Mouse (Mus musculus) cerebellum, adult 2 months (tissue): ENCODE measurements at regions not wholly inside any gene's neighbourhood (a gene's known extent, or its start where the extent isn't known, plus 50 kb on each side); places are given as distances from the start of the nearest gene placed in this dataset.

Experiments used
- DNase-seq, 2 experiments: peaks; one replicate each; pipeline ENCODE4 v3.0.0; 2021
- H3K27ac ChIP-seq: fragments of 200-500 bp; 2 replicates; pipeline ENCODE4 v1.5.1; 2012; ENCODE audit warnings: low read length, control low read depth, inconsistent platforms; ENCODE audit not compliant: insufficient read depth
- H3K27me3 ChIP-seq: fragments of 200-500 bp; 2 replicates; pipeline ENCODE4 v1.6.1; 2012; ENCODE audit warnings: inconsistent platforms, mild to moderate bottlenecking, low read length, moderate library complexity; ENCODE audit not compliant: control insufficient read depth, insufficient read depth
- H3K4me1 ChIP-seq: fragments of 200-500 bp; 2 replicates; pipeline ENCODE4 v1.6.1; 2011; ENCODE audit warnings: low read length; ENCODE audit not compliant: control insufficient read depth, insufficient read depth
- H3K4me3 ChIP-seq: fragments of 200-500 bp; replicated peaks from 2 replicates; pipeline ENCODE3; 2011; ENCODE audit warnings: mild to moderate bottlenecking, low read depth, low read length, control low read depth; ENCODE audit not compliant: insufficient read depth
- CTCF ChIP-seq: fragments of 200-500 bp; IDR thresholded peaks from 2 replicates; pipeline ENCODE4 v1.5.1; 2011; ENCODE audit warnings: low read depth, mild to moderate bottlenecking, control low read depth, low read length, moderate library complexity, borderline replicate concordance; ENCODE audit not compliant: insufficient read depth
- POLR2A ChIP-seq: fragments of 200-500 bp; IDR thresholded peaks from 2 replicates; pipeline ENCODE4 v1.6.1; 2011; ENCODE audit warnings: low read length, control low read depth, borderline replicate concordance; ENCODE audit not compliant: insufficient read depth
- WGBS: fragments of 180-500 bp; shearing (Covaris S2); methylation state at CpG from one replicate; pipeline ENCODE4 v1.1.7; 2018; 5-methylcytosine and 5-hydroxymethylcytosine counted together

GRCm38 (mm10) chr2:107973528-107973927, 683.1 kb downstream of the Kcna4 start:
- Histone ChIP-seq H3K4me1 (no peaks in the 10 kb centered on the region), H3K27me3 (no peaks in the 10 kb centered on the region), H3K27ac (no peak overlapping the region), H3K4me3 (no peak overlapping the region)
- WGBS = 65% methylated on average over 4 of the region's 4 CpGs
- DNase-seq = no peak
- no peak for TF ChIP-seq POLR2A
- peak; percentile 8; the same call in 1 of the 2 replicates for TF ChIP-seq CTCF

GRCm38 (mm10) chr2:107994831-107995230, 704.4 kb downstream of the Kcna4 start:
- TF ChIP-seq CTCF (no peak), POLR2A (no peak)
- no peaks in the 10 kb centered on the region for H3K4me1 ChIP-seq
- no peak for DNase-seq
- WGBS = 72% methylated on average over 6 of the region's 6 CpGs
- no peaks in the 10 kb centered on the region for H3K27me3 ChIP-seq
- no peak overlapping the region for H3K27ac ChIP-seq
- no peak overlapping the region for H3K4me3 ChIP-seq

GRCm38 (mm10) chr2:108011534-108011933, 721.1 kb downstream of the Kcna4 start:
- Histone ChIP-seq H3K4me3 (no peak overlapping the region), H3K4me1 (no peaks in the 10 kb centered on the region), H3K27me3 (no peaks in the 10 kb centered on the region), H3K27ac (no peak overlapping the region)
- 84% methylated on average over 3 of the region's 3 CpGs for WGBS
- TF ChIP-seq POLR2A (no peak), CTCF (no peak)
- no peak for DNase-seq

GRCm38 (mm10) chr2:108023206-108023605, 732.8 kb downstream of the Kcna4 start:
- 21% methylated on average over 3 of the region's 3 CpGs for WGBS
- no peaks in the 10 kb centered on the region; the same call in 1 of the 2 replicates for H3K4me1 ChIP-seq
- DNase-seq = peak in 1 of 2 experiments; percentile 50
- no peaks in the 10 kb centered on the region for H3K27me3 ChIP-seq
- no peak overlapping the region for H3K27ac ChIP-seq
- no peak for TF ChIP-seq POLR2A
- no peak for TF ChIP-seq CTCF
- H3K4me3 ChIP-seq = no peak overlapping the region

GRCm38 (mm10) chr2:108030657-108031056, 740.2 kb downstream of the Kcna4 start:
- Histone ChIP-seq H3K4me1 (no peaks in the 10 kb centered on the region), H3K27ac (no peak overlapping the region), H3K27me3 (no peaks in the 10 kb centered on the region), H3K4me3 (no peak overlapping the region)
- 82% methylated on average over 2 of the region's 2 CpGs for WGBS
- no peak for DNase-seq
- TF ChIP-seq CTCF (no peak), POLR2A (no peak)

GRCm38 (mm10) chr2:108032301-108033013, 742.0 kb downstream of the Kcna4 start:
- Histone ChIP-seq H3K4me1 (no peaks in the 10 kb centered on the region), H3K4me3 (no peak overlapping the region), H3K27ac (no peak overlapping the region), H3K27me3 (no peaks in the 10 kb centered on the region)
- TF ChIP-seq POLR2A = no peak
- no peak for TF ChIP-seq CTCF
- DNase-seq = peak; percentile 48 to 80
- WGBS = 29% methylated on average over 3 of the region's 3 CpGs

GRCm38 (mm10) chr2:108033328-108034182, 743.1 kb downstream of the Kcna4 start:
- no peak for TF ChIP-seq POLR2A
- TF ChIP-seq CTCF = no peak
- H3K4me1 ChIP-seq = no peaks in the 10 kb centered on the region
- WGBS = 65% methylated on average over 8 of the region's 8 CpGs
- H3K27ac ChIP-seq = no peak overlapping the region
- no peaks in the 10 kb centered on the region for H3K27me3 ChIP-seq
- no peak overlapping the region for H3K4me3 ChIP-seq
- no peak for DNase-seq
